Mouse (Mus musculus) gastrocnemius, postnatal 25 days (tissue): ENCODE measurements around the gene Duox1. TPM values are rescaled to one million over a fixed set of nuclear protein-coding genes. Genes with fewer than 3 reads are reported as not detected.
"Not testable (repeated sequence)": the region's sequence is repeated elsewhere in the genome, so short reads cannot be mapped to it uniquely, and the experiment has no call there.

Source experiments
- DNase-seq: peaks from one replicate; pipeline ENCODE4 v3.0.0; 2022
- total RNA-seq, 2 experiments: library from RNA; stranded (reverse); gene quantifications; 1 replicate in 1 of 2; 2 replicates in 1 of 2; pipeline ENCODE4 v1.2.3; 2021

Duox1 gene
- total RNA-seq, 2 experiments from 2014 or later = 0.46 to 0.72 TPM

DNA sequence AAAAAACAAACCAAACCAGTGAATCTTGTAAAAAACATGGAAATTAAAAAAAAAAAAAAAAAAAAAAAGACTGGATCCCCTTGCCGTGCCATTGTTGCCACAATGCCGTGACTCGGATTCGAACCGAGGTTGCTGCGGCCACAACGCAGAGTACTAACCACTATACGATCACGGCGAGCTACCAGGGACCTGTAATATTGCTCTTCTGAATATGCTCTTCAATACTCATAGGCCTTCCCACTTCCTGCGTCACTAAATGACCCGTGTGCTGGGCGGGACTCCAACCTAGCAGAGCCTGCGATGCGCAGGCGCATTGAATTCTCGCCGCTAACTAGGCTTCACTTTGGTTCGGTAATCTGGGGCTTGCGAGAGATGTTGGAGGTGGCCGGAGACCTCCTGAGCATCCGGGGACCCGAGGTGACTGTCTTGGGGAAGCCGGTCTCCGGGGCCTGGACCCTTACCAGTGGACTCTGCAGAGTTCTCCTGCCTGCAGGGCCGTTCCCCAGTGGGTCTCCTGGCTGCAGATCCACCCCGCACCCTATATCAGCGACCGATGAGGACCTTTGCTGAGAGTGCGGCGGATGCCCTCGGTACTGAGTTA lies 60.0 kb downstream of the Duox1 start:
- DNase-seq = peak; percentile 88

DNA sequence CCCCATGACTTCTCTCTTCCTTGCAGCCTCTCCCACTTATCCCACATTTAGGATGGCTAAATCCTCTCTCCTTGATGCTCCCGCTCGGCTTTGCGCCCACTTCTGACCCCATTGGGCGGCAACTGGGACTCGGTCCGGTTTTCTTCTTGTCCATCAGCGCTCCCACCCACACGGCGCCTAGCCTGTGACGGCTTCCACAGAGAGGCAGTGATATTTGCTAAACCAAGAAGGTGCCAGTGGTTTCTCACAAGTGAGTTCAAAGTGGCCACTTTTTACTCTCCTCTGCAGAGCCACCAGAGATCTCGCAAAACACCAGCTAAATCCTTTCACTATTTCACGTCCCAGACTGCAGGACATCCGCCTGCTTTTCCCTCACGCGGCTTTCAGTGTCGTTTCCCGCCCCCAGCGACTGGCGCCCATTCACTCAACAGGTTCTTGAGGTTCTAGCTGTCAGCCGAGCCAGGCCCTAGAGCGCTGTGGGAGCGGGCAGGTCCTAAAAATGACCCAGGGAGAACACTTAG lies 60.6 kb downstream of the Duox1 start:
- peak; percentile 34 for DNase-seq

DNA sequence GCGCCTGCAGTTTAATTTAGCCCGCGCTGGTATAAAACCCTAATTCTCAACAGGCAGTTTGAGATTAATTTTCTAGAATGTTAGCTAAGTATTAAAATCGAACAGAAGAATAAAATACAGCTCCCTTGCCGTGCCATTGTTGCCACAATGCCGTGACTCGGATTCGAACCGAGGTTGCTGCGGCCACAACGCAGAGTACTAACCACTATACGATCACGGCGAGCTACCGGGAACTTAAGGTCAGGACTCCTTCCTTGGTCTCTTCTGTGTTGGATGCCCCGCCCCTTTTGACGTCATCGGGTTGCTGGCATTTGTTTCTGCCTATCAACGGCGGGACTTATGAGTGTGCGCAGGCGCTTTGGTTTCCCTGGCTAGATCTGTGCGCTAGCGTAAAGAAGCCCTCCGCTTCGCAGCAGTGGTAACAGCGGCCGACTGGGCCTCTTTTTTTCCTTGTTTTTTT lies 61.8 kb downstream of the Duox1 start:
- DNase-seq = peak; percentile 92

DNA sequence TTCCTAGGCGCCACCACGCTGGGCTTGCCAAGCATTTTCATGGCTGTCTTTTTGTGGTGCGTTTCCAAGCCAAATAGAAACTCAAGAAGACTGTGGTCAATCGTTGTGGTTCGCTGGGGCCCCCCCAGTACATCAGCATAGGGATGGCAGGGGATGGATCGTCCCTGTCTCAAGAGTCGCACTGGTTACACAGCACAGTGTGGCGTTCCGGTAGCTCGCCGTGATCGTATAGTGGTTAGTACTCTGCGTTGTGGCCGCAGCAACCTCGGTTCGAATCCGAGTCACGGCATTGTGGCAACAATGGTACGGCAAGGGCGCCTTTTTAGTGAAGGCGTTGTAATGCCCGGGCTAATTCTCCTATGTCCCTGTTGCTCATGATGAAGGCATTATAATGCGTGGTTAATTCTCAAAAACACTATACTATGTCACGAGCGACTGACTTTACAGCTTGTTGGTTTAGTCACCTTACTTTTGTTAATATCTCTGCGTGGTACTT lies 62.3 kb downstream of the Duox1 start:
- peak; percentile 54 for DNase-seq

DNA sequence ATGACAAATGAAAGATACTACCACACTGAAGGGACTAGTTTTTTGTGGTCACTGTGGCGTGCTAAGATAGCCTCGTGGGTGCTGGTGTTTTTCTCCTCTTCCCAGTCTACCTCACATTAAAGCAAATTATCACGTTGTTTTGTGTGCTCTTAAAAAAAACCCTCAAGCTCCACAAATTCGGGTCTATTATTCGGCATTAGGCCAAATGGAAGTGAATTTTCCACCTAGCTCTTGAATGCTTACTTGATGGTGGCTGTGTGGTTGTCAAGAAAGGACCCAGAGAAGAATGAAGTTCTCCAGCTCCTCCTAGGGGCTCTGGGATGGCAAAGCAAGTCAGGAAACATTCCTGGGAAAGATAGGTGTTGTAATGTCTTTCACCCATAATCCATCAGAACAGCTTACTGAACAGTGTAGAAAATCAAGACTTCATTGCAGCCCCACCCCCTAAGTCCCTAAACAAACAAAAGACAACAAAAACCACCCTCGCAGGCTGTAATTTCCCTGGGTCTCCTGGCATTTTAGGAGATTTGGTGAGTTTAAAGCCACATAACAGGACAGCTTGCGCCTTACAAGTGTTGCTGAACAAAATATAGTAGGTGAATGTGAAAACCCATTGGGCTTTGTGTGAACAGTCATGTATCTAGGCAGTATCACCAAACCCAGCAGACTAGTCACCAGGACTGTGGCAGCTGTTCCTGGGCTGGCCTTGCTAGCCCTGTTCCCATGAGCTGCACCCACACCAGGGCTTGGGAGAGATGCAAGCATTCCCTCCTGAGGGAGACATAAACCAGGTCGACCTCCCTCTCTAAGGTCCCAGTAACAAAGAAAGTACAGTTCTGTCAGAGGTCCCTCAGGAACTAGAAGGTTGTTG lies 63.2 kb downstream of the Duox1 start:
- no peak for DNase-seq

DNA sequence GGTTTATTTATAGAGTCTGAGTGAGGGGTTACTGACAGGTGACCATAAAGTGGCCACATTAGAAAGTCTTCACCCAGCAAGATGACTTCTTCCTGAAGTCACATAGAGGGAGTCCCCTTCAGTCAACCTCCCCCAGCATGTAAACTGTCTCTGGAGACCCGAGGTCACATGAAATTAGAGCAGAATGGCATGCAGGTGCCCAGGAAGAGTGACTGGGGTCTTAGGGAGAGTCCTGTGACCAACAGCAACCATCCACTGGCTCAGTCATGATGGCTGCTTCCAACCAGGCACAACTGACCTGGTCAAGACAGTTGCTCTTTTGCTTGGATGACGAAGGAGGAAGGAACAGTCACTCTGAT lies 63.8 kb downstream of the Duox1 start:
- DNase-seq = no peak

DNA sequence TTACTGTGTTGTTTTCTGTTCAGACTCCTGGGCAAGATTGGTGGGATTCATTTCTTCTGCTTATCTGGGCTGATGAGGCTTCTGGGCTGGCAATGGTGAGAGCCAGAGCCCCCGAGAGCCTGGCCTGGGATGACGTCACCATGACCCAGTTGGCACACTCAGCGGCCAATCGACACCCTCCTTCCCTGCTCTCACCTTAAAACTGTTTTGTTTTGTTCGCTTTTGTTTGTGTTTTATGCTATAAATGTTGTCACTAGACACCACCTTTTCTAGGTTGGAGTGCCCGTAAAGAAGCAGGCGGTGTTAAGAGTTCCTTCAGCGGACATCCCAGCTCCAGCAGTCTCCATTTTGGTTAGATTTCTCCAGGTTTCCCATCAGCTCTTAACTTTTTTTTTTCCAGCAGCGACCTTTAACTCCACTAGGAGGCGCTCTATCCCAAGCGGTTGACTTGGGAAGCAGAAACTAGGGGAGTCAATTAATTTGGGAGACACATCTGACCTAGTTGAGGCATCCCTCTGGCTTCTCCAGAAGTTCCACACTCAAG lies 65.4 kb downstream of the Duox1 start:
- DNase-seq = peak; percentile 42

DNA sequence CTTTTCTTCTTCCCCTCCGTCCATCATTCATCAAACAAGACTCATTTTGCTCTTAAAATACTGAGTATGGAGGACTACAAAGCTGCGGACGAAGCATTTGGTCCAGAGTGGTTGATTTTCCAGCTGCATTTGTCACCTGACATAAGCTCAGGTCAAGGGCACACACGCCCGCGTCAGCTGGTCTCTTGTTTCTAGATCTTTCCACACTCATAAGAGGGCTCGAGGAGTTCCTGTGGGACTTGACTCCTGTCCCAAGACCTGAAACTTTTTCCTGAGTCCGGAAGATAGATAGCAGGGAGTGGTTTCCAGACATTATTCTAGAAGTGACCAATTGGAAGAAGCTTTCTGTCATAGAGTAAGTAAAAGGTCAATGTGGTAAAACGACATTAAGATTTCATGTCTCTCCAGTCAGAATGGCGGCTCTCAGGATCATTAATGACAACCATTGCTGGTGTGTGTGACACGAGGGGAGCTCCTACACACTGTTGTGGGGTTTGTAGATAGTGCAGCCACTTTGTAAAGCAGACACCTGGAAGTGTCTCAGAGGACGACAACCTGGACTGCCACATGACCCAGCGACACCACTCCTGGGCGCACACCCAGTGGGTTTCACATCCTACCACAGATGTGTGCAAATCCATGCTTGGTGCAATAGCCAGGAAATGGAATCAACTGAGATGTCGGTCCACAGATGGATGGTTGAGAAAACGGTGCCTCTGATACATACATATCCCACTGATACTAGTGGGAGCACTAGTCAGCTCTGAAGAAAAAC lies 66.0 kb downstream of the Duox1 start:
- peak; percentile 38 for DNase-seq

DNA sequence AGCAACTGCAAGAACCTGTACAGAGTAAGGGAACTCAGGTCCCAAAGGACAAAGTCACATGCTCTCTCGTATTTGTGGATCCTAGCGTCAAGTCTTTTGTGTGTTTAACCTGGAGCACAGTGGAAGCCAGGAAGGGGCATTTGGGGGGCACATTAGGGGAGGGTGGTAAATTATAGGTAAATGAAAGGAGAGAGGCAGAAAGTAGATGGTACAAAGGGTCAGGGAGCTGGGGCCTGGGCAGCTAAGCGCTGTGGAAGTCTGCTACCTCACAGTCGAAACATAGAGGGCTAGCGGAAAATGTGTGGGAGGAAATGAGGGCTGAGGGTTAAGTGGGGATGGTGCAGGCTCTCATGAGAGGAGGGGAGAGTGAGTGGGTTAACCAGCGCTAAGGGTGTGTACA lies 66.6 kb downstream of the Duox1 start:
- DNase-seq = no peak

DNA sequence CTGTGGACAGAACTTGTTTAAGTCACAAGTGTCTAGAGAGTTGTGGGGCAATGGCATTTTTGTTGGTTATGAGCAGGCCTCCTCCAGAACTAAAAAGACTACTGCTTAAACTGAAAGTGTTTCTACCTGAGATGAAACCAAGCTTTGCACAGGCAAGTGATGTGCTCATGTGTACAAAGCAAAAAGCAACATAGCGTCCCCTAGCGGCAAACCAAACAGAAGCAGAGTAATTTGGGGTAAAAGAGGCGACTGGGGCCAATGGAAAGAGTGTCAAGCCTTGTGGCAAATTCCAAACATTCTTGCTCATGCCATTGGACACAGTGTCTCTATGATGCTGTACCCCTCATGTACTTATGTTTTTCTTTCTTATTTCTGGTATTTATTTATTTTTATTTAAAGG lies 69.6 kb downstream of the Duox1 start:
- DNase-seq = no peak

DNA sequence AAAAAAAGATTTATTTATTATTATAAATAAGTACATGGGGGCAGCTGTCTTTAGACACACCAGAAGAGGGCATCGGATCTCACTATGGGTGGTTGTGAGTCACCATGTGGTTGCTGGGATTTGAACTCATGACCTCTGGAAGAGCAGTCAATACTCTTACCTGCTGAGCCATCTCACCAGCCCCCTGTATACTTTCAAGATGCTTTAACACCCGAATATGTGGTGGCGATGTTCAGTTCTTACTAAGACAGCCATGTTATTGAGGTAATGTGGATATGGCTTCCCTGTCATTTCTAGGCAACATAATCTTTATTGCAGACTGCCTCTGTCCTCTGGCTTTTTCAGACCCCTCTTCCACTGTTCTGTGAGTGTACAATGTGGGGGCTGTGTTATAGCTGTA lies 71.7 kb downstream of the Duox1 start:
- not testable (repeated sequence) for DNase-seq

DNA sequence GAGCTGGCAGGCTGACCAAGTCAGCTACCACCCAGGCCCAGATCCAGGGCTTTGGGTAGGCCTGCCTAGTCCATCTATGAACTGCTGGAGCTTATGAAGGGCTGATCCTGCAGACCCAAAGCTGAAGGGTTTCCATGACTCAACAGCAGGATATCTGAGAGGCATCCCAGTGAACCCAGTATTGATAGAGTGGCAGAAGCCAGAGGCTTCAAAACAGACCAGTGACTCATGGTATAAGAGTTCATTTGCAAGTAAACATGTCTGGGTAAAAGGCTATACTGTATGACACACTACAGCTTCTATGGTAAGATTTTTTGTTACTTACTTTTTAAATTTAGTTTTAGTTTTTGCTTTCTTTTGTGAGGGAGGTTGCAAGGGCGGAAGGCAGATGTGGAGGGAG lies 80.7 kb downstream of the Duox1 start:
- no peak for DNase-seq

Other genes with a start within 250 kb of the Duox1 start
- gene Spg11, start 197.3 kb upstream of the Duox1 start, total RNA-seq = 1 to 10 TPM; 5.0 to 5.6 TPM
- gene B2m, start 168.0 kb upstream of the Duox1 start, total RNA-seq = 100 to 1,000 TPM in 1 of 2 experiments, 10 to 100 TPM in 1; 61.7 to 111 TPM
- gene Trim69, start 155.0 kb upstream of the Duox1 start, total RNA-seq = not detected
- not detected for gene Patl2, start 129.5 kb upstream of the Duox1 start, total RNA-seq
- gene Terb2, start 129.4 kb upstream of the Duox1 start, total RNA-seq = not detected
- 10 to 100 TPM; 37.8 to 39.9 TPM for gene Sord, start 80.9 kb upstream of the Duox1 start, total RNA-seq
- gene Duox2, start 17.2 kb upstream of the Duox1 start, total RNA-seq = under 1 TPM; 0.08 to 0.16 TPM
- not detected for gene Duoxa2, start 16.8 kb upstream of the Duox1 start, total RNA-seq
- 1 to 10 TPM in 1 of 2 experiments, under 1 TPM in 1; 0.95 to 1.1 TPM for gene Duoxa1, start 1.9 kb upstream of the Duox1 start, total RNA-seq
- 1 to 10 TPM; 2.0 to 2.7 TPM for gene Shf, start 53.5 kb downstream of the Duox1 start, total RNA-seq
- 1 to 10 TPM; 4.8 to 5.6 TPM for gene Slc28a2, start 110.8 kb downstream of the Duox1 start, total RNA-seq
- gene Gm14085, start 169.3 kb downstream of the Duox1 start, total RNA-seq = under 1 TPM; 0.13 to 0.16 TPM